In genomic region chr6:115178826-115179225, GRCm38 (mm10) we compare ENCODE assay signal across 11 mouse cellular contexts. TPM values are rescaled to one million over a fixed set of nuclear protein-coding genes. Genes with fewer than 3 reads are reported as not detected.
DNase-seq lines count a peak whose midpoint lies in the region; ATAC-seq lines count a peak whose summit lies in the region.
"Had no signal": no experiment of that assay in that cellular context is flagged by ENCODE, and none has a peak within 500 bp of the region (broad histone marks: within the 10 kb centered on the region; RNA-seq: fewer than 3 reads in every experiment).

No protein-coding gene starts in this region.

- H3K4me1 ChIP-seq in kidney, embryonic 15.5 days = no peaks in the 10 kb centered on the region
- H3K4me1 ChIP-seq in embryonic facial prominence, embryonic 11.5 days (ENCODE audit: control insufficient read depth, insufficient read depth, low read length) = no peaks in the 10 kb centered on the region
- H3K4me1 ChIP-seq: limb, embryonic 15.5 days had no signal

- no peaks in the 10 kb centered on the region for H3K9me3 ChIP-seq in kidney, embryonic 15.5 days (replicated peaks)
- no peaks in the 10 kb centered on the region for H3K9me3 ChIP-seq in embryonic facial prominence, embryonic 11.5 days (replicated peaks; ENCODE audit: control insufficient read depth, low read length)
- H3K9me3 ChIP-seq: limb, embryonic 15.5 days had no signal

- no peak overlapping the region for H3K9ac ChIP-seq in kidney, embryonic 15.5 days
- no peak overlapping the region for H3K9ac ChIP-seq in embryonic facial prominence, embryonic 11.5 days (replicated peaks; ENCODE audit: low read length)
- H3K9ac ChIP-seq: limb, embryonic 15.5 days had no signal

- H3K4me3 ChIP-seq in kidney, embryonic 15.5 days (replicated peaks) = no peak overlapping the region
- no peak overlapping the region for H3K4me3 ChIP-seq in embryonic facial prominence, embryonic 11.5 days (ENCODE audit: low read depth, low read length)
- H3K4me3 ChIP-seq: limb, embryonic 15.5 days had no signal

- H3K36me3 ChIP-seq in kidney, embryonic 15.5 days = no peaks in the 10 kb centered on the region
- H3K36me3 ChIP-seq in embryonic facial prominence, embryonic 11.5 days (replicated peaks; ENCODE audit: control insufficient read depth, insufficient read depth, low read depth, low read length) = no peaks in the 10 kb centered on the region
- H3K36me3 ChIP-seq: limb, embryonic 15.5 days had no signal

- WGBS in kidney, embryonic 15.5 days = 26% methylated on average over 3 of the region's 3 CpGs
- WGBS in embryonic facial prominence, embryonic 11.5 days = 39% methylated on average over 3 of the region's 3 CpGs

- ATAC-seq in kidney, embryonic 15.5 days (replicated peaks; ENCODE audit: low FRiP score) = no peak
- no peak for ATAC-seq in embryonic facial prominence, embryonic 11.5 days (replicated peaks; ENCODE audit: insufficient number of reproducible peaks, low FRiP score, low TSS enrichment, low read depth)

- H3K27ac ChIP-seq in kidney, embryonic 15.5 days = no peak overlapping the region
- no peak overlapping the region for H3K27ac ChIP-seq in embryonic facial prominence, embryonic 11.5 days (replicated peaks; ENCODE audit: low read depth, low read length)
- H3K27ac ChIP-seq: limb, embryonic 15.5 days had no signal

- no peak overlapping the region for H3K4me2 ChIP-seq in kidney, embryonic 15.5 days
- H3K4me2 ChIP-seq in embryonic facial prominence, embryonic 11.5 days (ENCODE audit: low read depth, low read length) = no peak overlapping the region
- H3K4me2 ChIP-seq: limb, embryonic 15.5 days had no signal

- H3K27me3 ChIP-seq in kidney, embryonic 15.5 days = 0 out of 2 replicates have a peak, but pooled peaks cover 3% of the 10 kb centered on the region
- no peaks in the 10 kb centered on the region for H3K27me3 ChIP-seq in embryonic facial prominence, embryonic 11.5 days (ENCODE audit: control insufficient read depth, insufficient read depth, low read length)
- H3K27me3 ChIP-seq: limb, embryonic 15.5 days had no signal

- DNase-seq in kidney, adult 11 months = peak; percentile 4
- DNase-seq in NIH3T3 (ENCODE audit: low read depth) = peak; percentile 91
- DNase-seq in embryonic facial prominence, embryonic 11.5 days (ENCODE audit: low spot score) = peak; percentile 80
- DNase-seq in lung, postnatal 36 days = peak; percentile 41
- DNase-seq in right cerebral cortex, postnatal 14 days = no peak
- no peak for DNase-seq in frontal cortex, postnatal 36 days (ENCODE audit: low spot score in 2 of 2)
- DNase-seq in right cerebral cortex, postnatal 4 days = no peak

RNA-seq across cellular contexts. Expression of gene Syn2, which starts 44.1 kb away (rescaled TPM):
- 1.8 and 3.5 TPM in 2 replicates for polyA plus RNA-seq in kidney, embryonic 15.5 days (2015; fragmentation: Nextera tagmentation; extraction: Ambion mirVana)
- 2.8 and 3.4 TPM in 2 replicates for polyA plus RNA-seq in embryonic facial prominence, embryonic 11.5 days (2014; fragmentation: Nextera tagmentation; extraction: Ambion mirVana)

RNA-seq across cellular contexts. Expression of gene Gm17482, which starts 48.3 kb away (rescaled TPM):
- polyA plus RNA-seq in kidney, embryonic 15.5 days (2015; fragmentation: Nextera tagmentation; extraction: Ambion mirVana) = not detected in 2 replicates
- polyA plus RNA-seq in embryonic facial prominence, embryonic 11.5 days (2014; fragmentation: Nextera tagmentation; extraction: Ambion mirVana) = not detected in 2 replicates
- polyA plus RNA-seq: brain, embryonic 14.5 days; limb, embryonic 15.5 days; stomach, embryonic 14.5 days had no signal

Comparison
In these comparisons a context has a peak if more than half of its experiments do, and no peak if none do; other contexts are left out.
1. DNase-seq: peak in kidney, adult 11 months (single experiment), NIH3T3 (single experiment), embryonic facial prominence, embryonic 11.5 days (single experiment) and lung, postnatal 36 days (single experiment); none in right cerebral cortex, postnatal 14 days (single experiment), frontal cortex, postnatal 36 days (0 of 2) and right cerebral cortex, postnatal 4 days (single experiment).